Mouse (Mus musculus): ENCODE data around the gene Vapb. TPM values are rescaled to one million over a fixed set of nuclear protein-coding genes. Genes with fewer than 3 reads are reported as not detected.

Vapb gene
- polyA plus RNA-seq, 1 experiment from 2014 or later: 10.2 TPM

GRCm38 (mm10) chr2:173742744-173743143 is 5.4 kb downstream of the Vapb start:
- Histone ChIP-seq H3K9me3 (no peaks in the 10 kb centered on the region; the same call in 1 of the 2 replicates), H3K27ac (no peak overlapping the region), H3K4me3 (no peak overlapping the region), H3K4me2 (replicated peaks) (no peak overlapping the region), H3K36me3 (peaks cover 16% of the 10 kb centered on the region), H3K4me1 (peaks cover 40% of the 10 kb centered on the region), H3K27me3 (no peaks in the 10 kb centered on the region), H3K9ac (no peak overlapping the region)
- WGBS: 76% methylated on average over 9 of the region's 9 CpGs
- no peak for ATAC-seq (ENCODE audit: low FRiP score, low read depth)

- H3K4me2 ChIP-seq (replicated peaks): no peak overlapping the region
- no peak overlapping the region for H3K9ac ChIP-seq
- H3K27me3 ChIP-seq: no peaks in the 10 kb centered on the region
- WGBS: 88% methylated on average over 7 of the region's 7 CpGs
- no peak for ATAC-seq (ENCODE audit: low FRiP score, low read depth)
- no peak overlapping the region for H3K27ac ChIP-seq
- H3K4me3 ChIP-seq: no peak overlapping the region
- H3K36me3 ChIP-seq: peaks cover 12% of the 10 kb centered on the region
- peaks cover 31% of the 10 kb centered on the region for H3K4me1 ChIP-seq
- no peaks in the 10 kb centered on the region; the same call in 1 of the 2 replicates for H3K9me3 ChIP-seq
These were observed 6.9 kb downstream of the Vapb start for GRCm38 (mm10) chr2:173744070-173744815.

DNA sequence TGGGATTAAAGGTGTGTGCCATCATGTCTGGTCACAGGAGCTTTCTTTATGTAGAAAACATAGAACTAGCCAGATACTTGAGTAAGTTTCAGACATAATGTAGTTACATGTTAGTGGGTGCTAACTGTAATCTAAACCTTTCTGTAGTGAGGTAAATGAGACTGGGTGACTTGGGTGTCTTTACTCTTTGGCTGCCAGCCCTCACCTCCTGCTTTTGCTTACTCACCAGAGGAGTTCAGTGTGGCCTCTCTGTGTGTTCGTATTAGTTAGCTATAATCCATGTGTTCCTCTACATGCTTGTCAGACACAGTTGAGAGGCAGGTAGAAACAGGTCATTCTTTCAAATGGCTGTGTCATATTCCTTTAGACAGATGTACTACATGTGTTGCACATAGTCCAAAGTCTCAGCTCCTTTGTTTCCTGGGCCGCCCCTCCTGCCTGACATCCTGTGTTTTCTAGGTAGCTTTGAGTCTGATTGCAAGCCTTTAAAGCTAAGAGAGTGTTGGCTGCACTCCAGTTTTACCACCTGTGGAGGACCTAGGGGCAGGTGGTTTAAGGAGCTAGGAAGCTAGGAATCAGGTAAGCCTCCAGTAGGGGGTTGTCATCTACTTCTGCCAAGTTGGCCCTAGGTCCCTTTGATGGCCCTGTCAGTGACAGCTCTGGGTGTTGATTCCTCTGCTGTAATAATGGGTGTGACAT is 11.8 kb downstream of the Vapb start:
- Histone ChIP-seq H3K36me3 (peaks cover 11% of the 10 kb centered on the region; the same call in 1 of the 2 replicates), H3K9ac (no peak overlapping the region), H3K4me2 (replicated peaks) (no peak overlapping the region), H3K27me3 (no peaks in the 10 kb centered on the region), H3K9me3 (no peaks in the 10 kb centered on the region; the same call in 1 of the 2 replicates), H3K4me1 (peaks cover 7% of the 10 kb centered on the region; the same call in 1 of the 2 replicates), H3K27ac (no peak overlapping the region), H3K4me3 (no peak overlapping the region)
- no peak for ATAC-seq (ENCODE audit: low FRiP score, low read depth)
- WGBS: 72% methylated on average over 2 of the region's 2 CpGs

DNA sequence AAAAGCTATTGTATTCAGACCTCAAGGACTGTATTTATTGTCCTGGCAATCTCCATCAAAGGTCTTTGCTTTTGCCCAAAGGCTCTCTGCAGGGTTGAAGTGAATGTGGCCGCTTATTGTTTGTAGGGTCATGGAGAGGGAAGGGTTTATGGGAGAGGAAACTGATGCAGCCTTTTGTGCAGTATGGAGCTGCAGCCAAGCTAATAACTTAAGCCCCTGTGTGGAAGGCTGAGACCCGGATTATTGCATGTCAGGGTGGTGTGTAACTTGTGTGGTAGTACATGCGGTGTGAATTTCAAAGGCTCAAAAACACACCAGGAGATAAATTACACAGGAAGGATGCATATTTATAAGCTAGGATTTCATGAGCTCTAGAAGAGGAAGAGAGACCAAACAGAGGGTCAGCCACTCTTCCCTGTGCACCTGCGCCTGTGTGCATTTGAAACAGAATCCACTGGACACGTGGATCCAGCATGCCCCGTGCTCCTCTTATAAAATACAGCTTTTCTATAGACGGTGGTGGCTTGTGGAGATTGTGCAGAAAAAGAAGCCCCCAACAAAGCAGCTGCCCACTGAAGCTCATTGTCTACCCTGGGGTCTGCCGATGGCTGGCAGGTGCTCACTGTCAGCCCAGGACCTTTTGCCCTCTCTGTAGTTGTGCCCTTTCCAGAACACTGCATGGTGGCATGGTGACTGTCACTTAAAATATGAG is 18.3 kb downstream of the Vapb start:
- H3K27me3 ChIP-seq: no peaks in the 10 kb centered on the region
- 66% methylated on average over 8 of the region's 8 CpGs for WGBS
- no peak for ATAC-seq (ENCODE audit: low FRiP score, low read depth)

GRCm38 (mm10) chr2:173757624-173758155 is 20.4 kb downstream of the Vapb start:
- Histone ChIP-seq H3K4me2 (replicated peaks) (no peak overlapping the region), H3K4me3 (no peak overlapping the region), H3K9ac (no peak overlapping the region), H3K9me3 (no peaks in the 10 kb centered on the region), H3K27me3 (no peaks in the 10 kb centered on the region), H3K36me3 (peaks cover 9% of the 10 kb centered on the region; the same call in 1 of the 2 replicates), H3K27ac (no peak overlapping the region), H3K4me1 (peaks cover 20% of the 10 kb centered on the region)
- WGBS: 69% methylated on average over 8 of the region's 8 CpGs
- no peak for ATAC-seq (ENCODE audit: low FRiP score, low read depth)

More for the DNA sequence above, 18.3 kb downstream of the Vapb start:
- peaks cover 15% of the 10 kb centered on the region for H3K4me1 ChIP-seq
- no peaks in the 10 kb centered on the region for H3K9me3 ChIP-seq
- H3K36me3 ChIP-seq: no peaks in the 10 kb centered on the region
- H3K4me3 ChIP-seq: no peak overlapping the region
- no peak overlapping the region for H3K4me2 ChIP-seq (replicated peaks)
- H3K27ac ChIP-seq: peak overlapping the region; percentile 44; the same call in 1 of the 2 replicates
- H3K9ac ChIP-seq: no peak overlapping the region

- WGBS: 89% methylated on average over 6 of the region's 6 CpGs
- Histone ChIP-seq H3K4me3 (no peak overlapping the region), H3K9ac (no peak overlapping the region), H3K27me3 (no peaks in the 10 kb centered on the region), H3K9me3 (no peaks in the 10 kb centered on the region), H3K27ac (no peak overlapping the region), H3K4me2 (replicated peaks) (no peak overlapping the region), H3K4me1 (peaks cover 29% of the 10 kb centered on the region), H3K36me3 (peaks cover 22% of the 10 kb centered on the region)
- ATAC-seq (ENCODE audit: low FRiP score, low read depth): no peak
These were observed 23.3 kb downstream of the Vapb start for GRCm38 (mm10) chr2:173760607-173761006.

GRCm38 (mm10) chr2:173764629-173765028 is 27.3 kb downstream of the Vapb start:
- Histone ChIP-seq H3K4me1 (peaks cover 34% of the 10 kb centered on the region), H3K9me3 (no peaks in the 10 kb centered on the region), H3K27me3 (no peaks in the 10 kb centered on the region), H3K4me2 (replicated peaks) (no peak overlapping the region), H3K4me3 (no peak overlapping the region), H3K9ac (no peak overlapping the region), H3K36me3 (peaks cover 36% of the 10 kb centered on the region), H3K27ac (no peak overlapping the region)
- 43% methylated on average over 3 of the region's 3 CpGs for WGBS
- ATAC-seq (ENCODE audit: low FRiP score, low read depth): no peak

GRCm38 (mm10) chr2:173767959-173768595 is 30.8 kb downstream of the Vapb start:
- no peaks in the 10 kb centered on the region for H3K27me3 ChIP-seq
- ATAC-seq (ENCODE audit: low FRiP score, low read depth): no peak
- WGBS: 54% methylated on average over 8 of the region's 8 CpGs
- no peak overlapping the region for H3K9ac ChIP-seq
- peaks cover 35% of the 10 kb centered on the region for H3K36me3 ChIP-seq
- H3K4me2 ChIP-seq (replicated peaks): no peak overlapping the region
- H3K4me1 ChIP-seq: peaks cover 48% of the 10 kb centered on the region
- H3K4me3 ChIP-seq: no peak overlapping the region
- no peak overlapping the region for H3K27ac ChIP-seq
- H3K9me3 ChIP-seq: no peaks in the 10 kb centered on the region

DNA sequence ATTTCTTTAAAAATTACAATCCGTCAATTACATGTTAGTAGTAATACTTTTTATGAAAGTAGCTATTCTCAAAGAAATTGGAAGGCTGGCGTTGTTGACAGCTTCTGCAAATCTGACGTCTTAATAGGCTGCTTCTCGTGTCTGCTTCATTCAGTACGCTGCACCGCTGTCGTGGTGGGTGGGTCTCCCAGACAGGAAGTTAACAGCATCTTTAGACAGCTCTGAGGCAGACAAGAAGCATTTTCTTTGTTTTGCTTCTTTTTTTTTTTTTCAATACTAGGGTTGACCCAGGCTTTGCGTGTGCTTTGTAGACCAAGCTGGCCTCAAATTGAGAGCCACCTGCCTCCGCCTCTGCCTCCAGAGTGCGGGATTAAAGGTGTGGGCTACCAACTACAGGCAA is 31.9 kb downstream of the Vapb start:
- no peak overlapping the region for H3K4me3 ChIP-seq
- H3K9me3 ChIP-seq: no peaks in the 10 kb centered on the region
- H3K9ac ChIP-seq: no peak overlapping the region
- ATAC-seq (ENCODE audit: low FRiP score, low read depth): no peak
- peaks cover 32% of the 10 kb centered on the region for H3K36me3 ChIP-seq
- H3K27ac ChIP-seq: no peak overlapping the region
- H3K27me3 ChIP-seq: no peaks in the 10 kb centered on the region
- no peak overlapping the region for H3K4me2 ChIP-seq (replicated peaks)
- 76% methylated on average over 10 of the region's 10 CpGs for WGBS
- H3K4me1 ChIP-seq: peaks cover 51% of the 10 kb centered on the region

DNA sequence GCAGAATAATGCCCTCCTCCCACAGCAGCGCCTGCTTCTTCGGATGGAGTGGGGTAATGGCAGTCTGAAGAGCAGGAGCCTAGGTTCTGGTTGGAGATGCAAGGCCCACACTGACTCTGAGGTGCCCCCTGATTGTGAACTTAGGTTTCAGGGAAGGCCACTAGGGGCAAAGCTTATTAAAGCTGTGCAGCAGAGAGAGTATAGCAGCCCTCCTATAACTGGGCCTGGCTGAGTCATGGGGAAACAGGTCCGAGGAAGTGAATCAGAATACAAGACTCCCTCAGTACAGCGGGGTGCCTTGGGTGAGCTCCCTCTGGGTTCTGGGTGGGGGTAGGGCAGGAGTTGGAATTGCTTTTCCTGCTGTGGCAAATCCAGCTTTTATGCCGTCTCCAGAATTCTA is 33.3 kb downstream of the Vapb start:
- WGBS: 69% methylated on average over 5 of the region's 5 CpGs

DNA sequence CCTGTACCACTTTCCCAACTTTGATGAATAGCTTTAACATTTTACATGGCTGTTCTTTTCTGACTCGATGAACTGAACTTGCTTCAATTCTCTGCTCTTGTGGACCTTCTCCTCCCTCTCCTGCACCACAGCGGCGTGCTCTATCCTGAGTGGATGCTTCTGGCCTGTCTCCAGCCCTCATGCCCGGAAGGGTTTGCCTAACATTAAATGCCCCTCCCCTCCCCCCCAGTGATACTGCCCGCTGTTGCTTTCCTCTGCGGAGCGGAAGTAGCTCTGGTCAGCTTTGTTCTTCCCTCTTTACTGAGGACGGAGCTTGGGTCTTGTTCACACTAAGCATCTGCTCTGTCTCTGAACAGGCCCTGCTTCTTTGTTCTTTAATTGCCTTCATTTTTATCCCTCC is 34.4 kb downstream of the Vapb start:
- Histone ChIP-seq H3K9ac (no peak overlapping the region), H3K4me2 (replicated peaks) (no peak overlapping the region), H3K4me3 (no peak overlapping the region), H3K27ac (no peak overlapping the region), H3K36me3 (peaks cover 31% of the 10 kb centered on the region), H3K27me3 (no peaks in the 10 kb centered on the region), H3K4me1 (peaks cover 46% of the 10 kb centered on the region), H3K9me3 (no peaks in the 10 kb centered on the region)
- WGBS: 60% methylated on average over 8 of the region's 8 CpGs
- ATAC-seq (ENCODE audit: low FRiP score, low read depth): no peak

More for the DNA sequence above, 33.3 kb downstream of the Vapb start:
- Histone ChIP-seq H3K9me3 (no peaks in the 10 kb centered on the region), H3K4me3 (no peak overlapping the region), H3K36me3 (peaks cover 28% of the 10 kb centered on the region), H3K27me3 (no peaks in the 10 kb centered on the region), H3K4me1 (peaks cover 50% of the 10 kb centered on the region), H3K27ac (no peak overlapping the region), H3K4me2 (replicated peaks) (no peak overlapping the region), H3K9ac (no peak overlapping the region)
- peak; percentile 7; the same call in 1 of the 2 replicates for ATAC-seq (ENCODE audit: low FRiP score, low read depth)
